Mouse (Mus musculus) stomach, postnatal 0 days (tissue): ENCODE results near the gene Zfp42. TPM values are rescaled to one million over a fixed set of nuclear protein-coding genes. Genes with fewer than 3 reads are reported as not detected.

ENCODE experiments used
- ATAC-seq: fragments of 200-750 bp; cut with Nextera tagmentation; 2 replicates; pipeline ENCODE4 v1.8.0; 2017; ENCODE audit not compliant: low FRiP score, low TSS enrichment
- DNase-seq: peaks from one replicate; pipeline ENCODE4 v3.0.0-alpha.2; 2016; ENCODE audit warnings: low spot score
- H3K27ac ChIP-seq: fragments of 300-500 bp; sonication (generic); replicated peaks from 2 replicates; pipeline ENCODE4 v1.5.1; 2014; ENCODE audit warnings: mild to moderate bottlenecking, control low read depth
- H3K27me3 ChIP-seq: fragments of 300-500 bp; sonication (generic); 2 replicates; pipeline ENCODE4 v1.6.1; 2014; ENCODE audit warnings: low read length; ENCODE audit not compliant: control insufficient read depth, insufficient read depth
- H3K36me3 ChIP-seq: fragments of 300-500 bp; sonication (generic); 2 replicates; pipeline ENCODE4 v1.6.1; 2014; ENCODE audit warnings: low read length, mixed read lengths; ENCODE audit not compliant: control insufficient read depth, insufficient read depth
- H3K4me1 ChIP-seq: fragments of 300-500 bp; sonication (generic); replicated peaks from 2 replicates; pipeline ENCODE4 v1.6.1; 2014; ENCODE audit warnings: antibody characterized with exemption; ENCODE audit not compliant: control insufficient read depth, insufficient read depth
- H3K4me2 ChIP-seq: fragments of 300-500 bp; sonication (generic); replicated peaks from 2 replicates; pipeline ENCODE4 v1.6.1; 2014; ENCODE audit warnings: low read depth, mild to moderate bottlenecking, control low read depth, moderate library complexity
- H3K4me3 ChIP-seq: fragments of 300-500 bp; sonication (generic); 2 replicates; pipeline ENCODE4 v1.5.1; 2014; ENCODE audit warnings: low read depth, low read length, control low read depth
- H3K9ac ChIP-seq: fragments of 300-500 bp; sonication (generic); 2 replicates; pipeline ENCODE4 v1.6.1; 2014; ENCODE audit warnings: mild to moderate bottlenecking, low read length, control low read depth, mixed read lengths
- H3K9me3 ChIP-seq: fragments of 300-500 bp; sonication (generic); 2 replicates; pipeline ENCODE4 v1.6.1; 2016; ENCODE audit warnings: low read length; ENCODE audit not compliant: control insufficient read depth
- CTCF ChIP-seq: IDR thresholded peaks from 2 replicates; pipeline ENCODE4 v1.5.1; 2016; ENCODE audit warnings: antibody characterized with exemption, low read depth, mild to moderate bottlenecking, moderate library complexity
- EP300 ChIP-seq: optimal IDR thresholded peaks from 2 replicates; pipeline ENCODE3; 2016; ENCODE audit warnings: antibody characterized with exemption
- WGBS: fragments of 180-500 bp; shearing (Covaris S2); extraction: QIAGEN DNeasy Blood & Tissue Kit; methylation state at CpG from one replicate; pipeline ENCODE4 v1.1.7; 2014; 5-methylcytosine and 5-hydroxymethylcytosine counted together
- polyA plus RNA-seq: library from polyadenylated mRNA; unstranded; fragments of >200 nt; fragmentation: Nextera tagmentation; extraction: Ambion mirVana; gene quantifications from 2 replicates; pipeline ENCODE4 v1.2.1, GENCODE M21; 2015

Zfp42 gene
- polyA plus RNA-seq, 1 experiment from 2014 or later, result 0.05 TPM

DNA sequence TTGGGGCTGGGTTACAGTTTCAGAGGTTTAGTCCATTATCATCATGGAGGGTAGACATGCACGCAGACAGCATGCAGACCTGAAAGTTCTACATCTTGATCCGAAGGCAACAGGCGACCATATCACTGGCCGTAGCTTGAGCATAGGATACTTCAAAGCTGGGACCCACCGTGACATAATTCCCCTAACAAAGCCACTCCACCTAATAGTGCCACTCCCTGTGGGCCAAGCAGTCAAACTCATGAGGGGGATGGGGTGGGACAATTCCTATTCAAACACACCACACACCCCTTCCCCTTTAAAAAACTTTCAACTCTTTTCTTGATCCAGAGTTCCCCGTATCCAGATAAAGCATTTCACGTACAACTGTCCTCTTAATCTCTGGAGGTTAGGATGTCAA is 23.5 kb downstream of the Zfp42 start:
- Histone ChIP-seq H3K4me1 (no peaks in the 10 kb centered on the region), H3K4me3 (no peak overlapping the region), H3K27ac (no peak overlapping the region), H3K9ac (no peak overlapping the region), H3K36me3 (no peaks in the 10 kb centered on the region), H3K4me2 (no peak overlapping the region), H3K27me3 (no peaks in the 10 kb centered on the region), H3K9me3 (no peaks in the 10 kb centered on the region)
- no peak for ATAC-seq
- TF ChIP-seq CTCF, result no peak
- no peak for TF ChIP-seq EP300
- WGBS, result 84% methylated on average over 7 of the region's 7 CpGs
- DNase-seq, result no peak

DNA sequence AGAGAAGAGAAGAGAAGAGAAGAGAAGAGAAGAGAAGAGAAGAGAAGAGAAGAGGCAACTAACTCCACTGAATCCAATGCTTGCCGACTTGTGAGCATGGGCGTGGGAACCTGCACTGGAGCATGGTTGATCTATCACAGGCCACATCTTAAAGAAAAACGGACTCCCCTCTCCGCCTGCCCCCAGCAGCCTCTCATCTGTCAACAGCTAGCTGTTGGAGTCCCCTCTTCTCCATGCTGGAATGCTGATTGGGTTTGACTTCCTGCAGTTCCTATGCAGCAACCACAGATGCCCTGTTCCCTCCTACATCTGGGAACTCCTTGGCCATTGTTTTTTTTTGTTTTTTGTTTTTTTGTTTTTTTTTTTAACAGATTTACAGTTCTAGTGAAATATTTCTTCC is 28.4 kb downstream of the Zfp42 start:
- Histone ChIP-seq H3K36me3 (no peaks in the 10 kb centered on the region), H3K9ac (no peak overlapping the region), H3K27me3 (no peaks in the 10 kb centered on the region), H3K4me2 (no peak overlapping the region), H3K27ac (no peak overlapping the region), H3K9me3 (no peaks in the 10 kb centered on the region), H3K4me1 (no peaks in the 10 kb centered on the region), H3K4me3 (no peak overlapping the region)
- TF ChIP-seq EP300 (no peak), CTCF (no peak)
- no peak for ATAC-seq
- DNase-seq, result no peak
- 55% methylated on average over 4 of the region's 4 CpGs for WGBS

DNA sequence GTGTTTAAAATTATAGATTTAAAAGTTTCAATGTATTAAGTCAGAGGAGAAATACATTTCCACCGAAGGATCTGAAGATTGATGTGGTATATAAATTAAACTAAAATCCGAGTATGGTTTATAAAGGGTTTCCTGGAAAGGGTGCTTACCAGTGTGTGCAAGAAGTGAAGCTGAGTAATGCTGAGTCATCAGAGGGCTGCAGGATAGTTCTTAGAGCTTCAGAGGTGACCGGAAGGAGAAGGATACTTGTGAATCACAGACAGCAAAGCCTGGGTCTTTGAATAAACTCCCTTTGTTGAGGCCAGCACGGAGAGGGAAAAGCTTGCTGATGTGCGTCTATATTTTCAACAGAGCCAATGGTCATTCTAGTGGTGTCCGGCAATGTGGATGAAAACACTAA is 45.8 kb downstream of the Zfp42 start:
- no peak for ATAC-seq
- DNase-seq, result no peak
- Histone ChIP-seq H3K4me3 (no peak overlapping the region), H3K4me2 (no peak overlapping the region), H3K27ac (no peak overlapping the region), H3K9me3 (no peaks in the 10 kb centered on the region), H3K36me3 (no peaks in the 10 kb centered on the region), H3K4me1 (no peaks in the 10 kb centered on the region), H3K9ac (no peak overlapping the region), H3K27me3 (no peaks in the 10 kb centered on the region)
- no peak for TF ChIP-seq EP300
- no peak for TF ChIP-seq CTCF
- 65% methylated on average over 6 of the region's 6 CpGs for WGBS

DNA sequence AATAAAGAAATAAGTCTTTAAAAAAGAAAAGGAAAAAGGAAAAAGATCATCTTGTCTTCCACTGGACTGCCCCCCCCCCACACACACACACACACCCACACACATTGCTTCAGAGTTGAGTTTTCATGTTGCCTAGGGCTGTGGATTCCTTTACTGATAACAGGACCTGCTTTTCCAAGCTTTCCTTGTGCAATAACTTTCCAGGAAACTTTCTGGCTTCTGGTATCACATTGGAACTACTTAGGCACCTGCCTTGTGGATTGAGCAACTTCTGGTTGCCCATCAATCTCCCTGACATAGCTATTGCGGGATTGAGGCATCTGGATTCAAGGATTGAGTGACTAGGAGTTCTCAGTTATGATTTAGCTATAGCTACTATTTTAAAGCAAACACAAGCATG is 48.9 kb downstream of the Zfp42 start:
- TF ChIP-seq CTCF (no peak), EP300 (no peak)
- Histone ChIP-seq H3K9me3 (no peaks in the 10 kb centered on the region), H3K4me3 (no peak overlapping the region), H3K9ac (no peak overlapping the region), H3K27me3 (no peaks in the 10 kb centered on the region), H3K36me3 (no peaks in the 10 kb centered on the region), H3K4me2 (no peak overlapping the region), H3K4me1 (no peaks in the 10 kb centered on the region), H3K27ac (no peak overlapping the region)
- DNase-seq, result no peak
- ATAC-seq, result no peak
- 77% methylated on average over 1 of the region's 1 CpGs for WGBS

DNA sequence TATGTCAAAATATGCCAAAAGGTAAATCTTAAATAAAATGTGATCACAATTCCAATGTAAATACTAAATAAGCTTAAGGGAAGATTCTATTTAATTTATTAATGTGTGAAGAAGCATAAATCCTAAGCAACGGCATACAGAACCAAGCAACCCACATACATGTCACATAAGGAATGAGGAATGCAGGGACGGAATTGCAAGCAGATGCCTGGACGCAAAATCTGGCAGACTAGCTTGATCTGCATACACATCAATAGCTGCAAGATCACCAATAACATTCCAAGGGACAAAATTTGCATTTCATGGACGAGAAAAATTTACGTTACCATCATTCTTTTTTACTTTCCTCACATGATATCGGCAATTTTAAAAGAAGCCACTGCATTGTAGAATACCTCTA is 51.1 kb downstream of the Zfp42 start:
- DNase-seq (no peak), ATAC-seq (no peak)
- WGBS, result 76% methylated on average over 6 of the region's 6 CpGs
- Histone ChIP-seq H3K9ac (no peak overlapping the region), H3K4me3 (no peak overlapping the region), H3K27ac (no peak overlapping the region), H3K4me2 (no peak overlapping the region), H3K4me1 (no peaks in the 10 kb centered on the region), H3K36me3 (no peaks in the 10 kb centered on the region), H3K27me3 (no peaks in the 10 kb centered on the region), H3K9me3 (no peaks in the 10 kb centered on the region)
- no peak for TF ChIP-seq CTCF
- TF ChIP-seq EP300, result no peak

DNA sequence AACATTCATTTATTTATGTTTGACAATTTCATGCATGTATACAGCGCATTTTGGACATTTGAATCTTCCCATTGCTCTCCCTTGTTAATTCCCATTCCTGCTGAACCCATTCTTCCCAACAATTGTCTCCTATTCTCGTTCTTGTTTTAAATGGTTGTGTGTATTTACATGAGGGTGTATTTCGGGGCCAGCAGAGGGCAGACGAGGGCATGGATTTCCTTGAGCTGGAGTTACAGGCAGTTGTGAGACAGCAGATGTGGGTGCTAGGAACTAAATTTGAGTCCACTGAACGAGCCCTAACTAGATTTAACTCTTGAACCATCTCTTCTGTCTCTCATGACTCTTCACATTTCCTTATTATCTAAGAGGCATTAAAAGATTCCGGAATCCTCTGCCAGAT is 55.1 kb downstream of the Zfp42 start:
- Histone ChIP-seq H3K9ac (no peak overlapping the region), H3K9me3 (no peaks in the 10 kb centered on the region), H3K4me2 (no peak overlapping the region), H3K27ac (no peak overlapping the region), H3K36me3 (no peaks in the 10 kb centered on the region), H3K4me3 (no peak overlapping the region), H3K4me1 (no peaks in the 10 kb centered on the region), H3K27me3 (no peaks in the 10 kb centered on the region)
- WGBS, result 77% methylated on average over 6 of the region's 6 CpGs
- ATAC-seq, result no peak
- TF ChIP-seq EP300 (no peak), CTCF (no peak)
- no peak for DNase-seq

DNA sequence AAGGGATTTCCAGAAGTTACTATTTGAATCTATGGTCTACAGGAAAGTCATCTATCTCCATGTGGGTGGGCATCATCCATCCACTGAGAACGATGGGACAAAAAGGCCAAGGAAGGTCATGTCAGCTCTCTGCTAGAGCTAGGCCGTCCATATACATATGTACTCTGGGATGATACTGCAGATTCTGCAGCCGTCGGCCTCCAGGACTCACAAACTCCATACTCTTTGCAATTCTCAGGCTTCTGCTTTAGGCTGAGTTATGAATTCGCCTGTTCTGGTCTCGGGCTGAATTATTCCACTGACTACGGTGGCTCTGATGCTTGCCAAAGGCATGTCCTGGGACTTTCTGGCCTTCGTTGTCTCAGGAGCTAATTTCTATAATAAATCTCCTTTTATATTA is 58.1 kb downstream of the Zfp42 start:
- TF ChIP-seq CTCF, result no peak
- Histone ChIP-seq H3K4me2 (no peak overlapping the region), H3K36me3 (no peaks in the 10 kb centered on the region), H3K4me3 (no peak overlapping the region), H3K4me1 (no peaks in the 10 kb centered on the region), H3K27ac (no peak overlapping the region), H3K9ac (no peak overlapping the region), H3K9me3 (no peaks in the 10 kb centered on the region), H3K27me3 (no peaks in the 10 kb centered on the region)
- DNase-seq (no peak), ATAC-seq (no peak)
- WGBS, result 73% methylated on average over 8 of the region's 8 CpGs

Other genes with a start within 250 kb of the Zfp42 start
- not detected in 2 replicates for gene Triml1, start 165.5 kb downstream of the Zfp42 start, polyA plus RNA-seq
- gene Triml2, start 126.4 kb downstream of the Zfp42 start, polyA plus RNA-seq, result not detected in 2 replicates
- gene Adam26b, start 221.1 kb upstream of the Zfp42 start, polyA plus RNA-seq, result not detected in 2 replicates